Mouse (Mus musculus): ENCODE measurements around the gene Tnr.

DNA sequence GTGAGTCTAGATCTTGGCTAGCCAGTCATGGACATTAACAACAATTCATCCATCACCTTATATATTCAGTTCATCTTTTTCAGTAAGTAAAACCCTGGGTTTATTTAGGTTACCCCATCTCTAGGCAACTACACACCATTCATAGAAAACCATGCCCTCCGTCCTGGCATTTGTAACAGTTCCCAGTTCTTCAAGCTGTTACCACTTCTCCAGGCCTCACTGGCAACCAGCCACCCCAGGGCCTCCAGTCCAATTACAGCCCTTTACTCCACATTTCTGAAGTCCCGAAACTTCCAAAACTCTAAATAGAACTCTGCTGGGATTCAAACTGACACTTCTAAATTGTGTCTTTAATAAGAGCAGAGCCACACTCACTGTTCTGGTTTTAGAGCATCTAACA is 397.0 kb downstream of the Tnr start:
- TF ChIP-seq CTCF (IDR thresholded peaks at IDR 0.05; ENCODE audit: extremely low read depth, insufficient read depth, insufficient read length, insufficient replicate concordance) (no peak), POLR2A (IDR thresholded peaks at IDR 0.05; ENCODE audit: low read depth, low read length) (no peak)
